Mouse (Mus musculus): ENCODE data around the gene Trim43b. TPM values are rescaled to one million over a fixed set of nuclear protein-coding genes. Genes with fewer than 3 reads are reported as not detected.
"Not testable (repeated sequence)": the region's sequence is repeated elsewhere in the genome, so short reads cannot be mapped to it uniquely, and the experiment has no call there.

Trim43b gene
- not detected in 2 replicates for polyA plus RNA-seq (2012; ENCODE audit: insufficient read depth, insufficient read length, missing spikeins)

DNA sequence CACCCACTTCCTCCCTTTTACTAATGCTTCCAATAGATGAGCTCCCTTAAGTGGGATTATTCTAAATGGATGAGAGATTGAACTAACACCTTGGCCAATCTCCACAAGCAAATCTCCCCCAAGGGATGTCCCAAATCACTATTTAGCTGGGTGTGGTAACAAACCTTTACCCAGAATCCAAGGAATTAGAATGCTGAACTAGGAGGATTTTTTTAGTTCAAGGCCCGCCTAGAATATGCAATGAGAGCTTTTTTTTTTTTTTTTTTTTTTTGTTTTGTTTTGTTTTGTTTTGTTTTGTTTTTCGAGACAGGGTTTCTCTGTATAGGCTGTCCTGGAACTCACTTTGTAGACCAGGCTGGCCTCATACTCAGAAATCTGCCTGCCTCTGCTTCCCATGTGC lies at the start of gene Trim43b:
Trim43b (minus strand) TSS at position 101 of the 400 bp plus-strand sequence.
- H3K27ac ChIP-seq (ENCODE audit: insufficient read depth, low read depth, low read length) = not testable (repeated sequence)

DNA sequence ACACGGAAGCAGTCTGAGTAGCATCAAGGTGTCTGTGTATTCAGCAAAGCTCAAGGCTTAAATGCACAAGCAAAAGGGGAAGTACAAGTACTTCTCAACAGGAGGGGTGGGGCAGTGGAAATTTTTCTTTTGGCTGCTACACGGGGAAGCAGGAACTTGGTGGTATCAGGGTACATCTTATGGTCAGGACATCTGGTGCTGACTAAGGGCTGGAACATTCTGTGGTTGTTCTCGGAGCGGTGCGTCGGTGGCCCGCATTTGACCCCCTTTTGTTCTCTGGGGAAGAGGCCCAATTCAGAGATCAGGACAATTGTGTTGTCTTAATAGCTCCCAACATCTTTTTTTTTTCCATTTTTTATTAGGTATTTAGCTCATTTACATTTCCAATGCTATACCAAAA lies 11.9 kb upstream of the Trim43b start:
- not testable (repeated sequence) for H3K27ac ChIP-seq (ENCODE audit: insufficient read depth, low read depth, low read length); H3K4me1 ChIP-seq (ENCODE audit: control insufficient read depth, insufficient read depth, low read length); H3K4me3 ChIP-seq (ENCODE audit: insufficient read depth, low read length)

More for the DNA sequence above, at the start of gene Trim43b:
- H3K4me1 ChIP-seq (ENCODE audit: control insufficient read depth, insufficient read depth, low read length); H3K4me3 ChIP-seq (ENCODE audit: insufficient read depth, low read length): not testable (repeated sequence)

DNA sequence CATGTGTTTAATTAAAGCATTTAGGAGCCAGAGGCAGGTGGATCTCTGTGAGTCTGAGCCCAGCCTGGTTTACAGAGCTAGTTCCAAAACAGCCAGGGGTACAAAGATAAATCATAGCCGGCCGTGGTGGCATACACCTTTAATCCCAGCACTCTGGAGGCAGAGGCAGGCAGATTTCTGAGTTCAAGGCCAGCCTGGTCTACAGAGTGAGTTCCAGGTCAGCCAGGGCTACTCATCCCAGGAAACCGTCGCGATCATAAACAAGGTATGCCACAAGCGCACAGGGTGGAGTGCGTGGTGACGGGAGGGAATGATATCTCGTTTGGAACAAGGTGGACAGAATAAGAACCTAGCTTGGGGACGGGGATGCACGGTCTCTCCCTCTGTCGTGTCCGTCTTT lies 5.9 kb downstream of the Trim43b start:
- H3K4me1 ChIP-seq (ENCODE audit: control insufficient read depth, insufficient read depth, low read length); H3K27ac ChIP-seq (ENCODE audit: insufficient read depth, low read depth, low read length); H3K4me3 ChIP-seq (ENCODE audit: insufficient read depth, low read length): not testable (repeated sequence)

DNA sequence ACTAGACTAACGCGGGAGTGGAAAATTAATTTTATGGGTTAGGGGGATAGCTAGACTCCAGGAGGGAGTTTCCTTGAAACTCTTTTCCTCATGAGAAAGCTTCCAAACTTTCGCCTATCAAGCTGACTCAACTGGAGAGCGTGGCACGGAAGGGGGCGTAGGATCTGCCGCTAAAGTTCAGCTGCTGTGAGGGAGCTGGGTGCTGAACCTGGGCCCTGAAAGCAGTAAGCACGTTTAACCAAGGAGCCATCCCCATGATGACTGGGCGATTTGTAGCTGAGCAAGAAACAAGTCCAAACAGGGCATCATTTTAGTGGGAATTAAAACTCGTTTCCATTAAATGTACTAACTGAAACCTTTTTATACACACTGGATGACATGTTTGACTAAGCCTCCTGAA lies 13.0 kb downstream of the Trim43b start:
- H3K4me1 ChIP-seq (ENCODE audit: control insufficient read depth, insufficient read depth, low read length); H3K4me3 ChIP-seq (ENCODE audit: insufficient read depth, low read length); H3K27ac ChIP-seq (ENCODE audit: insufficient read depth, low read depth, low read length): not testable (repeated sequence)

DNA sequence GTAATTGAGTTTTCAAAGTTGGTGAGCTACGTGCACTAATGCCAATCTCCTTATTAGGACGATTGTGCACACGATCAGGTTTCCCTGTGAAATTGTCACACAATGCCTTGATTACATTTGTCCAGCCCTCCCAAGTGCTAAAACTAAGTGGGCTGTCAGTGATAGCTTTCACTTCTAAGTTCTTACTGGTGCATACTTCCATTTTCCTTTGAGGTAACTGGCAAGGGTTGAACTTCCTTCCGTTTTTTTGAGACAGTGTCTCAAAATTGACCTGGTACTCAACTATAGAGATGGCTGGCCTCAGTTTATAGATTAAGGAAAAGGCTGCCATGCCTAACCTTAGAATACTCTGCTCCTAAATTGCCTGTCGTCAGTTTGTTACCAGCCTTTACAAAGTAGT lies 16.1 kb downstream of the Trim43b start:
- H3K27ac ChIP-seq (ENCODE audit: insufficient read depth, low read depth, low read length); H3K4me3 ChIP-seq (ENCODE audit: insufficient read depth, low read length); H3K4me1 ChIP-seq (ENCODE audit: control insufficient read depth, insufficient read depth, low read length): not testable (repeated sequence)

DNA sequence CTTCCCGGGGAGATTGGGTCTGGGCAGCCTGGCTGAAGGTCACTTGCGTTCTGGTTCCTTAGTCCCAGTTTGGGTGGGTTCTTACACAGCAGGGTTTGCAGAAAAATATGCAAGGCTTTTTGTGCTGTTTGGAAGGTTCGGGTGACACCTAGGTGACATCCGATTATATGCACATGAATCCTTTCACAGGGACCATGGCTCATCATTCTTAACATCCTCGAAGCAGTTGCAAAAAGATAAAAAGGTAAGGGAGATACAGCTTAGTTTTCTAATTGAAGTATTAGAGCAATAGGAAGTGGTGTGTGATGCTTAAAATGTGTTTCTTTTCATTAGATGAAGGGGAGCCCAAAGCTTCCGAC lies 25.5 kb downstream of the Trim43b start:
- not testable (repeated sequence) for H3K4me3 ChIP-seq (ENCODE audit: insufficient read depth, low read length); H3K27ac ChIP-seq (ENCODE audit: insufficient read depth, low read depth, low read length); H3K4me1 ChIP-seq (ENCODE audit: control insufficient read depth, insufficient read depth, low read length)

DNA sequence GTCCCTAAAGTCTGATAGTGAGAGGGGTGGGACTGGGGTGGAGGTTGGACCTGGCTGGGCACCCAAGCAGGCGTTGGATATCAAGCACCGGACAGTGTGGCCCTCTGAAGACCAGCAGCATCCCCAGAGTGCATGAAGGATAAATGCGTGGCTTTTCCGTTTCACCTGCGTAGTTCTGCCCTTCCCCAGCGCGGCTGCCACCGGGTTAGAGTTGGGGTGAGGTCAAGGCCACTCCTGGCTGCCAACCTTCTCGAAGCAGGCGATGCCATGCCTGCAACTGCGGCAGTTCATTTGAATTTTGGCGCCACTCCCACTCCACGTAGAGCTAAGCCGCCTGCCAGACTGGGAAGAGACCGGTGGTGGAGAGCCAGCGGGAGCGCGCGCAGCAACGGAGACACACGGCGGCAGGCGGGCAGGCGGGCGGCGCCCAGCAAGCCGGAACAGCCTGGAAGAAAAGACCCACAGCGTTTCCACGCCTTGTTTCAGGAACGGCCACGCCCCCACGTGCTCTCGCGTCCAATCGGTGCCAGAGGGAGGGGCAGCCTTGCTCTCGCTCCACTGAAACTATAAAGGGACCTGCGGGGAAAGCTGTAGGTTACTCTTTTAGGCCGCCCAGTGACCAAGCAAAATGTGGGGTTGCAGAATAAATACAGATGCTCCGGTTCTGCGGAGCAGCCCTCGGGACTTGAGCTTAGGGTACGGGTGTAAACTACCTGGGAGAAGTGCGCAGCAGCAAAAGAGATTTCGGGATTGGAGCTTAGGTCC lies 26.1 kb downstream of the Trim43b start:
- H3K27ac ChIP-seq (ENCODE audit: insufficient read depth, low read depth, low read length); H3K4me3 ChIP-seq (ENCODE audit: insufficient read depth, low read length); H3K4me1 ChIP-seq (ENCODE audit: control insufficient read depth, insufficient read depth, low read length): not testable (repeated sequence)

Other genes with a start within 250 kb of the Trim43b start
- not detected in 2 replicates for gene Bcl2a1a, start 135.9 kb downstream of the Trim43b start, polyA plus RNA-seq (2012; ENCODE audit: insufficient read depth, insufficient read length, missing spikeins)
- 6.7 and 8.9 TPM in 2 replicates for gene Bcl2a1b, start 106.4 kb upstream of the Trim43b start, polyA plus RNA-seq (2012; ENCODE audit: insufficient read depth, insufficient read length, missing spikeins)
- not detected in 2 replicates for gene Gm29094, start 106.5 kb upstream of the Trim43b start, polyA plus RNA-seq (2012; ENCODE audit: insufficient read depth, insufficient read length, missing spikeins)
- gene Mthfs, start 117.8 kb upstream of the Trim43b start, polyA plus RNA-seq (2012; ENCODE audit: insufficient read depth, insufficient read length, missing spikeins) = 50.4 and 80.4 TPM in 2 replicates